Mouse (Mus musculus): ENCODE measurements at regions not wholly inside any gene's neighbourhood (a gene's known extent, or its start where the extent isn't known, plus 50 kb on each side); places are given as distances from the start of the nearest gene placed in this dataset.

GRCm38 (mm10) chr5:54582175-54582574 is 583.9 kb downstream of the Stim2 start:
- TF ChIP-seq CTCF (IDR thresholded peaks at IDR 0.05; ENCODE audit: low read depth) = no peak
- no peak for TF ChIP-seq EP300 (IDR thresholded peaks at IDR 0.05; ENCODE audit: low read depth)

Measured in liver, embryonic 14.5 days (tissue).